Mouse (Mus musculus): ENCODE measurements at regions not wholly inside any gene's neighbourhood (a gene's known extent, or its start where the extent isn't known, plus 50 kb on each side); places are given as distances from the start of the nearest gene placed in this dataset.
"Not testable (repeated sequence)": the region's sequence is repeated elsewhere in the genome, so short reads cannot be mapped to it uniquely, and the experiment has no call there.

GRCm38 (mm10) chr12:10445738-10446137, 55.2 kb downstream of the Rdh14 start:
- DNase-seq = no peak

DNA sequence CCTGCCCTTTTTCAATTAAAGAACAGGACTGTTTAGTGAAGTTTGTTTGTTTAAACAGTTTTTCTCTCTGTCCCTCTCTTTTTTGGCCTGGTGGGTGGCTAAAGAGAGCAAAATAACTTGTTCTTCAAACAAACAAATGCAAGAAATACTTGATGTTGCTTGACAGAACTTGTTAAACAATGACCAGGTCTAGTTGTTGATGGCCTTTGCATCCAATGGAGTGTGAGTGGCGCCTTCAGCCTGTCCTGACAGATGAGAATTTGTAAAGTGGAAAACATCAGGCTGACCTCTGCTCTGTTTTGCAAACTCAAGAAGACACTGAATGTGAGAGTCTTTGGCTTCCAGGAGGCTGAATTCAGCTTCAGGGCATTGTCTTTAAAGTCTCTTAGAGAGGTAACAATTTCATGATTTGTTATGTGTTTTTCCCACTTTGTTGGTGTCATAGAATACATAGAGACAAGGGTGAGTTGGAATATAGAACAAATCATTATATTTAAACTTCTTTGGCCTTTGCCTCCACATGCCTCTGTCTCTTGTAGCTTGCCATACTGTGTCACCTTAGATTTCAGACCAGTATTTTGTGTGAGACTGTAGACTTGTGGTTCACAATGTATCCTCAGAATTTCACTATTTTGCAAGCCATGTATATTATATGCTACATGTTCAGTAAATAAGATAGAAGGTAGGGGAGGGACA, 67.5 kb downstream of the Rdh14 start:
- DNase-seq = no peak

- DNase-seq = no peak
Measured at GRCm38 (mm10) chr12:10461796-10462195, 71.2 kb downstream of the Rdh14 start.

- DNase-seq = no peak
Measured at GRCm38 (mm10) chr12:10462956-10463355, 72.4 kb downstream of the Rdh14 start.

DNA sequence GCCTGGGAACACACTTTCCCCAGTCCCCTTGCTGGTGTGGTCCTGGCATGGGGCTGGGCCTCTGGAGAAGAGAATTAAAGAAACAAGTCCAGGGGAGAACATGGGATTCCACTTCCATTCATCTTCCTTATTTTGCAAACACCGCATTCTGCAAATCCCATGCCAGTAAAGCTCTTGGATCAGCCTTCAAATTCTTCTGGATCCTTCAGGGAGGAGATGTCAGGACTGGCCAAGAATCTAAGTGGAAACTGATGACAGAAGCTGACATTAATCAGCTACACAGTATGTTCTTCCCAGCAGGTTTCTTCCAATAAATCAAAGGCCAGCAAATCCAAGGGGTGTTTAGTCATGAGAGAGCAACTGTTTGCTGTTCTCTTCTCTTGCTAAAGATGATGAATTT, 83.4 kb downstream of the Rdh14 start:
- DNase-seq = no peak

DNA sequence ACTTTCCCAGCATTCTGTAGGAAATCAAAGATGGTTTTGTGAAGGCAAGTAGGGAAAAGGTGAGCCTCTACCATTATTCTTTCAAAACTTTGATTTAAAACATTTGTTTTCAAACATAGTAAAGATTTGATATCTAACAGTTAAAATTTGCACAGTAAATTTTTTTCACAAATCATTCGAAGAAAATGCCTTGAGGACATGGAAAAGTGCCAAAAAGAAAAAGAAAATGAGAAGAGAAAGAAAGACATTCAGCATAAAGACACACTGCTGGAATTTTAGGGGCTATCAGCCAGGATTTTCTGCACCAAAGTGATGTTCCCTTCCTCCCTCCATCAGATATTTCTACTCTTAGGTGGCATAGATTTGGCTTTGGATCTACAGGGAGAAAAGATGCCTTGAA, 90.2 kb downstream of the Rdh14 start:
- no peak for DNase-seq

DNA sequence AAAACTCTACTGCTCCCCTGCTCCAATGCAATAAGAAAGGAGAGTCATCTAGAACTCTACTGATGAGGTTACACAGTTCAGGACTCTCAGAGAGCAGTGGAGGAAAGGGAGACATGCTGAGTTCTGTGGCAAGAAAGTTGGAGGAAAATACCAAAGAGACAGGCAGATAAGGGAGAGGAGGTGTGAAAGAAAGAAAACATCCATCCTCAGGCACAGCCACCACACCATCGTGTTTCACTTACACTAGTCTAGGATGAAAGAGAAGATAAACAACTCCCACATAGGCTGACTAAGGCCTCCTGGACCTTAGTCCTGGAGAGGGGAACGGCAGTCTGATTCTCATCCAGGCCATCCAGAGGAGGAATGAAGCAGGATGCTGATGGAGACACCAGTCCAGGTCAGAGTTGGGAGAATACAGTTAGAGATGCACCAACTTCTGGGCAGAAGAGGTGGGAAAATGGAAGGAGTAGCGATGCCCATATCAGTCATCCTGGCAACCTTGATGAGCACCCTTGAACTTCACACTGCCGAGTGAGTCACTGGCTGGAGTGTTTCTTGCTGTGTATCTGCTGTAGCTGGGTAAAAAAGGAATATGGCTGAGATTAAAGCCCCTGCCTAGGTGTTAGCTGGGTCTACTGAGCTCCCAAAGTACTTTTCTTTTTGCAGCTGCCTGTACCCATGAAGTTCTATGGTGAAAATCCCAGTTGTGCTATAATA, 91.9 kb downstream of the Rdh14 start:
- DNase-seq = peak; percentile 63 to 71

GRCm38 (mm10) chr12:10506721-10507120, 116.1 kb downstream of the Rdh14 start:
- no peak for DNase-seq

DNA sequence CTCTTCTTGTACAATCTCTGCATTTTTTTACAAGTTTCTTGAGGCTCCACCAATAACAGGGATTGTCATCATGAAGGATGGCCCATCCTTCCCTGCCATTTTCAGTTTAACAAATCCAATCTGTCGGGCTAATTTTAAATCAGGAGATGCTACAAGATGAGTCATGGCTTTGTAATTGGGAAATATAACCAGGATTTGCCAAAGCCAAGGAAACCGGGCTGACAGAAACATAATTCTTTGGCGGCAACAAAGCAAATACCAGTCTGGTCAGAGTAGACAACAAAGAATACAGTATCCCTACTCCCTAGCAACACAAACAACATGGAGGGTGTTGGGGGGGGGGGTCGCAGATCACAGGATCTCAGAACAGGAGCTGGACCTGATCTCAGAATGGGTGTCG, 123.0 kb downstream of the Rdh14 start:
- DNase-seq = peak; percentile 4 to 19

DNA sequence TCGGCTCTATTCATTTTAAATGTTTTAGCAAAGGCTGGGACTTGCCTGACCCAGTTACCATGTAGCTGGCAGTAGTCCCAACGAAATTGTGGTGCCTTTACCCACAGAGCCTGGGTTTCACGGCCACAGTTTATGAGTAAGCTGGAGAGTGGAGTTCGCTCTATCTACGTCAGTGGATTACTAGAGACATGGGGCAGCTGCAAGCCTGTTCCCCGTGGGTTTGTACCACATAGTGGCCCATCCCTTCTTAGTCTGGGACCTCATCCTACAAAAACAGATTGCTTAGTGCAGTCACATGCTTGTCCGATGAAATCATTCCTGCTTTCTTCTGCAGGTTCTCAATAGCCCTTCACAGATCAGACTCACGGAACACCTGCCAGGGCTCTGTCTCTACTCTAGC, 123.7 kb downstream of the Rdh14 start:
- peak; percentile 67 to 80 for DNase-seq

DNA sequence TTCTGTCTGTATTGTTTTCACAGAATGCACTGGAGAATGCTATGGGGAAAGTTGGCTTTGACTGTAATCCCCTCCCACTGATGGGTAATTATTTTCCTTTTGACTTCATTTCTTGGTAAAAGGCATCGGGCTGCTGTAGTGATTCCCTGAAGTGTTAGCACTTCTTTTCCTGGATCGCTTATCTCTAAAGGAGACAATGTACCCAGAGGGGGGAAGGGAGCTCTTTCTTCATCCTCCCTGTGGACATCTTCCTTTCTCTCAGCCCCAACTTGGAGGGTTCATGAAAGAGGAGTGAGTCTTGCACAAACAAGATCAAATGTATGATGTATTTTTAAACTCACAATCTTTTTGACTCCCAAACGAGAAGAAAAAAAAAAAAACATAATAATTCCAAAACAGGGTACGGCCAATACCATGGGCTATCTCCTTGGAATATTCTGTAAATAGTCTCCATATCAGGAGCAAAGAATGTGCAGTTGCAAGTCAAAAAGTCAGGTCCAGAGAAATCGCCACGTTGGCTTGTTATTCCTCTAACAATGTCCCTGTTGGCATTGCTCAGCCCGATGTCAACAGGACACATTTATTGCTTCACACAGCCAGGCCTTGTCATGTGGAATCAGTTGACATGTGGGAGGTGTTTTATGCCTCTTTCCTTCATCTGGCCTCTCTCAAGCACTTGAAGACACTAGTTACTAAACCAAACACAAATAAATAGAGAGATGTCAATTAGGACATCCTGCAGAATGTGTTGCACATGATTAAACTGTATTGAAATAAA, 134.1 kb downstream of the Rdh14 start:
- peak in 1 of 2 experiments; percentile 18 for DNase-seq

DNA sequence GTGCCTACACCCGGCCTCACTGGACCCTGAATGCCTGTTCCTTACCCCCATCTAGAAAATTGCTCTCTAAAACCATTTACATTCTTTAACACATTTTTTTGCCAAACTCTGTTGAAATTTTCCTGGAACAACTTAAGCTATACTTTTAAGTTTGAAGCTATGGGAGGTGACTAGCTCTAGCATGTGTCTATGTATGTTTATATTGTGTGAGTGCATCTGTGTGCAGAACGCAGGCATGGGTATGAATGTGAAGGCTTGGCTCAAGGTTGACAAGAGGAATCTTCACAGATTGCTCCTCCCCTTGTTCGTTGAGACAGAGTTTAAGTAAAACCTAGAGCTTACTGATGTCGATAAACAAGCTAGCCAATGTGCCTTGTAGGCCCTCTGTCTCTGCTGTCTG, 135.4 kb downstream of the Rdh14 start:
- no peak for DNase-seq

DNA sequence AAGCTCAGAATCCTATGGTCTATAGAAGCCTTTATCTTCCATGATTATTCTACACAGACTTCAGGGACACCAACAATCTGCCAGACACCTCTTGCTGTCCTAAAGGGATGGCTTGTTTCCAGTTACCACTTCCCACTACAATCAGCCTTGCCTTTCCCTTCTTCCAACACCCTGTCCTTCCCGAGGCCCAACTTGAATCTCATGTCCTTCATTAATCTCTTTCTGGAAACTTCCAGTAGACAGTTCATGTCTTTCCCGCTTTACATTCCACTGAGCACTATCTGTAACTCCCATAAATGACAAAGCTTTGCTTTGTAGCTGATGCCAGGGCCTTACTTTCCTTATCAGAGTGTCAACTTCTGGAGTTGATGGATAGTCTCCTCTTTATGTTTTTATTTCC, 138.5 kb downstream of the Rdh14 start:
- no peak for DNase-seq

DNA sequence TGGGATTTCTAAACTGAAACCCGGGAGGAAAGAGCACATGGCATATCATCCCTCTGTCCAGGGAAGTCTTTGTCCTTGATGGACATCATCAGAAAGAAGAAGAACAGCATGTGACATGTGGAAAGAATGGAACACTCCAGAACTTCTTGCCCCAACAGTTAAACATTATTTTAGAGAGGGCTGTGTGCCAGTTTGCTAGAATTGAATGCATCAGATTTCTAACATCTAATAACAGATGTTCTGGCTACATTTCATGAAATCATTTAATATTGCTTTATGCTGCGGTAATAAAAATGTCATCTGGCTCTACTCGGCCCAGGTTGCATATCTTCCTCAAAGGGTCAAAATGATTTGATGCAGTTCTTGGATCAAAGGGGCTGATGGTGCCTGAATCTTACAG, 140.4 kb downstream of the Rdh14 start:
- DNase-seq = no peak

DNA sequence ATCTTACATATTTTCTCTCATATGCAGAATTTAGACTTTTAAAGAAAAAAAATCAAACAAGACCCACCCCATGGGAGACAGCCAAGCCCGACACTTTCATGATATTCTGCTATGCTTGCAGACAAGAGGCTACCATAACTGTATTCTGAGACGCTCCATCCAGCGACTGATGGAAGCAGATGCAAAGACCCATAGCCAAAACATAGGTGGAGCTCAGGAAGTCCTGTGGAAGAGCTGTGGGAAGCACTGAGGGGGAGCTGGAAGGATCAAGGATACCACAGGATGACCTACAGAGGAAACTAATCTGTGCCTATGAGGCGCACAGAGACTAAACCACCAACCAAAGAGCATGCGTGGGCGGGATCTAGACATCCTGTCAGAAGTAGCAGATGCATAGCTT, 143.4 kb downstream of the Rdh14 start:
- no peak for DNase-seq

- DNase-seq = no peak
Measured at GRCm38 (mm10) chr12:10536239-10536638, 145.7 kb downstream of the Rdh14 start.

DNA sequence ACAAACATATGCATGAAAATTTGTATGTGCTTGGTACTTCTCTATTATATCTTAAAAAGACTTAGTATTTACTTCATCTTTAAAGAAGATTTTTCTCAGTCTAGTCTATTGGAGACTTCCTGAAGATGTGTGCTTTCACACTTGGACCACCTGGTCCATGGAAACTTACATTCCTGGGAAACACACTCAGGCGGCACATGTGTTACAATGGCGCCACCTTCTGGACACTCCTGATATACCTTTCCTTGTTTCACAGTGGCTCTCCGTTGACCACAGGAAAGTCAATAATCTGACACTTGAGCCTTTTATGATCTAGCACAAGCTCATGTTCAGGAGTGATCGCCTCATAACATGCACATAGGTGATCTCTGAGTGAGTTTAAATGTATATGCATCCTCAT, 146.5 kb downstream of the Rdh14 start:
- DNase-seq = peak; percentile 64 to 66

GRCm38 (mm10) chr12:10549481-10550201, 159.1 kb downstream of the Rdh14 start:
- DNase-seq = no peak

DNA sequence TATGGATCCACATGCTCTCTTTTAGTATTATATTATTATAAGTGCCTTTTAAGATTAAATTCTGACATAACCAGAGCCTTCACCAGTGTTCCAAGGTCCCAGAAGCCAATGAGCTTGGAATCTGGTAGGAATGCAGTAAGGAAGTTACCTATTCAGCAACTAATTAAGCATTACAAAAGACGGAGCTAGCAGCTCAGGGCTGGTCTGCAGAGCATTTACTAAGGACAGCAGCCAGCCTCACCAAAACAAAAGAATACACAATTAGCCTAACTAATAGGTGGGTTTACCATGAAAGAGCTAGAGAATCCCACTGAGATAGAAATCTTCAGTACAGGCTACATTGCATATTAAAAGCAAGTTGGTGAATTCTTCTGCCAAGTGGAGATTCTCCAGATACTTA, 164.1 kb downstream of the Rdh14 start:
- DNase-seq = not testable (repeated sequence)

GRCm38 (mm10) chr12:10562966-10563365, 172.4 kb downstream of the Rdh14 start:
- no peak for DNase-seq

- no peak for DNase-seq
Measured at GRCm38 (mm10) chr12:10567881-10568280, 177.3 kb downstream of the Rdh14 start.

- no peak for DNase-seq
Measured at GRCm38 (mm10) chr12:10571643-10572377, 181.2 kb downstream of the Rdh14 start.
